Mouse (Mus musculus): Measurements from ENCODE around the gene Dock3.

- no peak for TF ChIP-seq POLR2A (IDR thresholded peaks at IDR 0.05; ENCODE audit: borderline replicate concordance, extremely low read depth, insufficient read depth, insufficient read length, poor library complexity, severe bottlenecking)
- TF ChIP-seq CTCF (IDR thresholded peaks at IDR 0.05; ENCODE audit: borderline replicate concordance, extremely low read depth, insufficient read depth, insufficient read length), result no peak
Measured at GRCm38 (mm10) chr9:107260429-107260828, 28.7 kb upstream of the Dock3 start.

All from brain, embryonic 14.5 days (tissue).